Mouse (Mus musculus) liver, postnatal 0 days (tissue): ENCODE measurements around the gene Med18.

Source experiments
- CTCF ChIP-seq: sonication (generic); IDR thresholded peaks from 2 replicates; pipeline ENCODE4 v1.5.1; 2016; ENCODE audit warnings: antibody characterized with exemption, low read depth
- EP300 ChIP-seq: IDR thresholded peaks from 2 replicates; pipeline ENCODE4 v1.6.1; 2016; ENCODE audit warnings: antibody characterized with exemption, low read depth, mild to moderate bottlenecking

DNA sequence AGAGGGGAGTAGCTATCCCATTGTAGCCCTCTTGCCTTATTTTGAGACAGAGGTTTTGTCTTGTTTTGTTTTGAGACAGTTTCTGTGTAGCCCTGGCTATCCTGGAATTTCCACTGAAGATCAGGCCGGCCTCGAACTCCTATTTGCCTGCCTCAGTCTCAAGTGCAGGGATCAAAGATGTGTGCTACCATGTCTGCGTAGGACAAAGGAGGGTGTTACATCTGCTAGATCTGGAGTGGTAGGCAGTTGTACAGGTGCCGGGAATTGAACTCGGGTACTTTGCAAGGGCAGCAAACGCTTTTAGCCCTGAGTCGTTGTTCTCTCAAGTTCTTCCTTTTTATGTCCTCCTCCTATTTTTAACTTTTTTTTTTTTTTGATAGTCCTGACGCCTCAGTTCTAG, 27.3 kb upstream of the Med18 start:
- TF ChIP-seq CTCF = no peak
- TF ChIP-seq EP300 = no peak
